Mouse (Mus musculus): ENCODE results near the gene B230118H07Rik.

Gene B230118H07Rik

GRCm38 (mm10) chr2:101520503-101520902 is 128.8 kb downstream of the B230118H07Rik start:
- no peak for DNase-seq (ENCODE audit: low spot score)

GRCm38 (mm10) chr2:101519928-101520327 is 129.4 kb downstream of the B230118H07Rik start:
- no peak for DNase-seq (ENCODE audit: low spot score)

Measured in urinary bladder, postnatal 14 days (tissue).